Comparison of ENCODE assay signal across 8 mouse cellular contexts in genomic region chr14:80845576-80846269, GRCm38 (mm10).
DNase-seq lines count a peak whose midpoint lies in the region; ATAC-seq and TF ChIP-seq lines count a peak whose summit lies in the region.

No protein-coding gene starts in this region.

- no peak overlapping the region for H3K9ac ChIP-seq in intestine, embryonic 15.5 days
- peak overlapping the region; percentile 17; the same call in 1 of the 2 replicates for H3K9ac ChIP-seq in midbrain, embryonic 11.5 days (ENCODE audit: low read length)
- H3K9ac ChIP-seq in stomach, embryonic 15.5 days, result no peak overlapping the region

- ATAC-seq in intestine, embryonic 15.5 days, result peak; percentile 90
- ATAC-seq in midbrain, embryonic 11.5 days (ENCODE audit: low FRiP score), result peak; percentile 92
- ATAC-seq in stomach, embryonic 15.5 days (ENCODE audit: insufficient read depth, low FRiP score, low read depth), result peak; percentile 73
- ATAC-seq in erythroblast, adult 5-6 weeks (replicated peaks; ENCODE audit: low FRiP score, poor library complexity, severe bottlenecking), result no peak

- no peak overlapping the region for H3K4me3 ChIP-seq in intestine, embryonic 15.5 days (replicated peaks)
- H3K4me3 ChIP-seq in left cerebral cortex, adult 2 months, result peak overlapping the region; percentile 29
- H3K4me3 ChIP-seq in midbrain, embryonic 11.5 days (ENCODE audit: low read depth, low read length), result no peak overlapping the region
- H3K4me3 ChIP-seq in stomach, embryonic 15.5 days (replicated peaks), result no peak overlapping the region; the same call in 1 of the 2 replicates

- WGBS in intestine, embryonic 15.5 days, result 29% methylated on average over 14 of the region's 14 CpGs
- 13% methylated on average over 14 of the region's 14 CpGs for WGBS in midbrain, embryonic 11.5 days
- WGBS in stomach, embryonic 15.5 days, result 23% methylated on average over 14 of the region's 14 CpGs

- intact Hi-C loops in left cerebral cortex, adult 2 months (cut with DNase I), result loop anchor here (2.0 kb wide), 1 partner anchor 577 kb away; no protein-coding TSS in a partner anchor

- DNase-seq in adipocyte (ENCODE audit: low spot score), result peak; percentile 50
- peak; percentile 83 to 90 for DNase-seq in cerebellum, postnatal 25 days
- DNase-seq in frontal cortex, postnatal 25 days (ENCODE audit: low spot score in 2 of 2), result peak; percentile 78 to 83
- peak; percentile 79 to 84 for DNase-seq in left cerebral cortex, adult 2 months (ENCODE audit: extremely low spot score in 1 of 2, low spot score in 2 of 2)
- DNase-seq in midbrain, embryonic 11.5 days (ENCODE audit: low spot score, missing footprints), result peak; percentile 96

- no peaks in the 10 kb centered on the region for H3K9me3 ChIP-seq in intestine, embryonic 15.5 days
- H3K9me3 ChIP-seq in midbrain, embryonic 11.5 days (ENCODE audit: control insufficient read depth, low read length), result no peaks in the 10 kb centered on the region
- H3K9me3 ChIP-seq in stomach, embryonic 15.5 days, result no peaks in the 10 kb centered on the region

- TF ChIP-seq CTCF in left cerebral cortex, adult 2 months (IDR thresholded peaks at IDR 0.05), result peak; percentile 89

- peak overlapping the region; percentile 14; the same call in 1 of the 2 replicates for H3K4me2 ChIP-seq in intestine, embryonic 15.5 days (replicated peaks)
- peak overlapping the region; percentile 19; the same call in 1 of the 2 replicates for H3K4me2 ChIP-seq in midbrain, embryonic 11.5 days
- H3K4me2 ChIP-seq in stomach, embryonic 15.5 days, result peak overlapping the region; percentile 37

- no peak overlapping the region for H3K27ac ChIP-seq in intestine, embryonic 15.5 days
- H3K27ac ChIP-seq in left cerebral cortex, adult 2 months, result no peak overlapping the region
- H3K27ac ChIP-seq in midbrain, embryonic 11.5 days (ENCODE audit: low read depth, low read length), result no peak overlapping the region
- no peak overlapping the region for H3K27ac ChIP-seq in stomach, embryonic 15.5 days

- H3K36me3 ChIP-seq in intestine, embryonic 15.5 days, result no peaks in the 10 kb centered on the region
- H3K36me3 ChIP-seq in midbrain, embryonic 11.5 days (ENCODE audit: control insufficient read depth, insufficient read depth, low read length), result no peaks in the 10 kb centered on the region
- H3K36me3 ChIP-seq in stomach, embryonic 15.5 days, result no peaks in the 10 kb centered on the region

- no peaks in the 10 kb centered on the region for H3K27me3 ChIP-seq in intestine, embryonic 15.5 days (replicated peaks)
- H3K27me3 ChIP-seq in midbrain, embryonic 11.5 days (ENCODE audit: control insufficient read depth, insufficient read depth, low read length), result no peaks in the 10 kb centered on the region
- no peaks in the 10 kb centered on the region for H3K27me3 ChIP-seq in stomach, embryonic 15.5 days (replicated peaks)

- no peaks in the 10 kb centered on the region for H3K4me1 ChIP-seq in intestine, embryonic 15.5 days (replicated peaks)
- no peaks in the 10 kb centered on the region for H3K4me1 ChIP-seq in midbrain, embryonic 11.5 days (ENCODE audit: control insufficient read depth, insufficient read depth, low read length)
- H3K4me1 ChIP-seq in stomach, embryonic 15.5 days, result no peaks in the 10 kb centered on the region
